Mouse (Mus musculus) myocyte (in vitro differentiated cells): ENCODE measurements at regions not wholly inside any gene's neighbourhood (a gene's known extent, or its start where the extent isn't known, plus 50 kb on each side); places are given as distances from the start of the nearest gene placed in this dataset.

Experiments
- CEBPB ChIP-seq: IDR thresholded peaks from 2 replicates; pipeline ENCODE4 v1.6.1; 2011; ENCODE audit warnings: mild to moderate bottlenecking, moderate library complexity; ENCODE audit not compliant: poor library complexity, insufficient read depth, severe bottlenecking
- E2F4 ChIP-seq: IDR thresholded peaks from one replicate; pipeline ENCODE4 v1.6.1; 2011; ENCODE audit warnings: mild to moderate bottlenecking, control low read depth, moderate library complexity; ENCODE audit not compliant: insufficient read depth
- MAX ChIP-seq: IDR thresholded peaks from one replicate; pipeline ENCODE4 v1.6.1; 2011; ENCODE audit warnings: low read depth, mild to moderate bottlenecking, control low read depth
- MYOG ChIP-seq, 3 experiments: IDR thresholded peaks; one replicate each; pipeline ENCODE4 v1.6.1; 2011; ENCODE audit warnings: control low read depth in 2 of 3, low read depth in 2 of 3, mild to moderate bottlenecking in 2 of 3; ENCODE audit not compliant: insufficient read length in 2 of 3, control insufficient read depth in 1 of 3, insufficient read depth in 1 of 3
- POLR2A ChIP-seq: IDR thresholded peaks from one replicate; pipeline ENCODE4 v1.6.1; 2011; ENCODE audit warnings: low read depth, mild to moderate bottlenecking, control low read depth, moderate library complexity; ENCODE audit not compliant: insufficient read length
- POLR2AphosphoS2 ChIP-seq: IDR thresholded peaks from one replicate; pipeline ENCODE4 v1.6.1; 2011; ENCODE audit warnings: low read depth, control low read depth; ENCODE audit not compliant: insufficient read length
- REST ChIP-seq: IDR thresholded peaks from one replicate; pipeline ENCODE4 v1.6.1; 2011; ENCODE audit warnings: mild to moderate bottlenecking, control low read depth, moderate library complexity; ENCODE audit not compliant: insufficient read depth, insufficient read length
- TCF12 ChIP-seq: IDR thresholded peaks from one replicate; pipeline ENCODE4 v1.6.1; 2011; ENCODE audit warnings: mild to moderate bottlenecking, control low read depth; ENCODE audit not compliant: poor library complexity, insufficient read depth, severe bottlenecking
- TCF3 ChIP-seq: IDR thresholded peaks from one replicate; pipeline ENCODE4 v1.6.1; 2011; ENCODE audit warnings: low read depth, control low read depth; ENCODE audit not compliant: insufficient read length
- USF1 ChIP-seq: IDR thresholded peaks from one replicate; pipeline ENCODE4 v1.6.1; 2011; ENCODE audit warnings: low read depth, mild to moderate bottlenecking, control low read depth, moderate library complexity

DNA sequence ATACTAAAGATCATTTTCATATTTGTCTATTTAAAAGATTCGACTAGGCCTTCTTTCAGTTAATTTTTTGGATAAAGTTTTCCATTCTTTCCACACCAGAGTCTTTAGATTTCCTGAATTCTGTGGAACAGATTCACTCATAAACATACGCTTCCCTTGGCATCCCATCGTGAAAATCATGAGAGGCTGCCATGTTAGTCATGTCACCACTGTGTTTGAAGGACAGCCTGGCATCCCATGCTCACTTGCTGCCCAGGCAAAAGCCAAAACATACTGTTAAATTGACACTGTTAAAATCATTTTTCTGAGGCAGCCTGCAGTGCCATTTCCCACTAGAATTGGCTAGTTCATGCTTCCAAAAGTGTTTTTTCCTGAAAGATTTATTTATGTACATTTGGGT is 394.8 kb upstream of the Slc8a1 start:
- TF ChIP-seq MYOG (IDR thresholded peaks at IDR 0.05; ENCODE audit: control insufficient read depth in 1 of 3, insufficient read depth in 1 of 3, insufficient read length in 2 of 3, low read depth in 2 of 3): no peak
- no peak for TF ChIP-seq POLR2A
- TF ChIP-seq TCF12: no peak
- TF ChIP-seq CEBPB: no peak
- no peak for TF ChIP-seq REST
- TF ChIP-seq MAX: no peak
- no peak for TF ChIP-seq POLR2AphosphoS2
- no peak for TF ChIP-seq USF1
- no peak for TF ChIP-seq E2F4
- TF ChIP-seq TCF3: no peak
